Mouse (Mus musculus): Measurements from ENCODE around the gene Polr3c.
"Not testable (repeated sequence)": the region's sequence is repeated elsewhere in the genome, so short reads cannot be mapped to it uniquely, and the experiment has no call there.

Polr3c gene

DNA sequence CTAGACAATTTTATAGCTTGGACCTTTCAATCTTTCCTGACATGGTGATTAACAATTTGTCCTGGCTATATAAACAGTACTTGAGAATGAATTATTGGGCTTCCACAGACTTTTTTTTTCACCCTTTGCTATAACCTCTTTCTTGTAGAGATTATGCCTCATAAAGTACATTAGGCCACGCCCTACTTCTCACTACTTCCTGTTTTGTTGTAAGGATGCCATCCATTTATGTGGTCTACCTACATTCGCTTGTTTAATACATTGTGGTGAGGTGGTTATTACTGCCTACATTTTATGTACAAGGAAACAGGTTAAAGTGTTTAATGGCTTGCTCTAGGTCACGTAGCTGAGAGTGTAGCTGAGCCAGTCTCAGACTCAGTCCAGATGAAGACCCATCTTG, 52.3 kb downstream of the Polr3c start:
- DNase-seq: no peak

DNA sequence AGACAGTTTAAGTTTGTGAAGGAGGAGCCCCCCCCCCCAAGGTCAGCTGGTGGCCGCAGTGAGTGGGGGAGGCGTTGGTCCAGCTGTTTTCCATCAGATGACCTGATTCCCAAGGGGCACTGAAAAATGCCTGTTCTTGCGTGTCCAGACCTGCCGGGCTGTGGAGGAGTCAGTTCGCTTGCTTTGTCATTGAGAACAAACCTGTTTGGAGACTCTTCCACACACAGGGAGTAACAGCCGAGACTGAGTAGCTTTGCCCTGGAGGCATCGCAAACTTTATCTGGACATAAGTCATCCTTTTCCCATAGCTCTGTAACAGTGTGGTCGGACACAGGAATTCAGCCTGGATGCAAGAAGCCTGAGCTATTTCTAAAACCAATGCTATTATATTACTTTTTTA, 53.0 kb downstream of the Polr3c start:
- DNase-seq: no peak

DNA sequence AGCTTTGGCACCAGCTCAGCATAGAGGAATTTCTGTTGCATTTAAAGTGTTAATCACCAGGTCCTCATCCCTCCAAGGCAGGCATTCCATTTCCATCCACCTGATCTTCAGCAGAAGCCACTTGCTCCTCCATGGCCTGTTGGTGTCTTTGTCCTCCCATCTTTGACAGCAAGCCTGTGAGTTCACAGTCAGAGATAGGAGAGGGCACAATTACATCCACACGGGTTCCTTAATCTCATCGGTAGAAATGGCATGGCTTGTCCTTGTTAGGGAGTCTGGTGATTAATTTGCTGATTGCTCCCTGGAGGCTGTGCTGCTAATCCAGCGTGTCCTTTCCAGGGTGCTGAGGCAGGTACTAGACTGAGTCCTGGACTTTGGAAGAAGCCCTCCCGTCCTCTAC, 53.9 kb downstream of the Polr3c start:
- no peak for DNase-seq

DNA sequence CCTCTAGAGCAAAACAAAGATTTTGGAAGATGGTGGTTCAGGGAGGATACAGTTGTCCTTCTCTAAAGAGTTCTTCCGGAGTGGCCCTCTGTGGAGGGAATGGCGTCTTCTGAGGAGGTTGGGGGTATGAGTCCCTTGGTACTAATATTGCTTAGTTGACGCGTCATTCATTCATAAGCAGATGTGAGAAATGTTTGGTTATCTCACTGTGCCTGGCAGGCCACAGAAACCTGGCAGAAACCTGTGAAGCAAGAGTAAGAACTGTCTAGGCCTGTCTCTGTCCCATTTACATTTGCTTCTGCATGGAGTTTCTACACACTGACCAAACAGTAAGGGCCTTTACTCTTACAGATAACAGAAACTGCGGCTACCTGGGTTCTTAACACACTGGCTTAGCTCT, 55.9 kb downstream of the Polr3c start:
- no peak for DNase-seq

DNA sequence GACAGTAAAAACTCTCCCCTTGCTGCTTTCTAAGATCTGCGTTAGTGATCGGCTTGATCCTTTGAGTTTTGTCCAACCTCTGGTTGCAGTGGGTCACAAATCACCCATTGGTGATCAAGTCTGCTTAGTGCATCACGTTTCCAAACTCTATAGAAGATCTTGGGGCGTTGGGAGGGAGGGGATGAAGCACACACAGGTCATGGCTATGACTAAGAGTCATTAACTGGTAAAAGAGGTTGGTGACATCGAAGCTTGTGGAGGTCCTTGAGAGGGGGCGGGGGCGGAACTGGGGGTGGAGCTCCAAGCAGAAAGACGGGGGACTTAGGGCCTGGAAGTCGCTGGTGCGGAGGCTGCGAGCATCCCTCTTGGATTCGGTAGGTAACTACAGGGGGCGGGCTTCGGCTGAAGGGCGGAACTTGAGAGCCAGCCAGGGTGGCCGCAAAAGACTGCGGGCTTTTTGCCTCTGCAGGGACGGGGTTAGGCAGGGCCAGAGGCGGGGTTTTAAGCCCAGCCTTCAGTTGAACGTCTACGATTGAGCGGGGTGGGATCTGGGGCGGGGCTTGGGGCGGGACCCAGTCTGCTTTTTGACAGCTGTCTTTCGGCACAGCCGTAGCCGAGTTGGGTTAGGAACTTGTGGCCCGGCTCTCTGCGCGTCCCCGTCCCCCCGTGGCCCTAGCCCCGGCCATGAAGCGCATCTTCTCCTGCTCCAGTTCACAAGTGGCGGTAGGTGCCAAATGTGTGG, 57.5 kb downstream of the Polr3c start, which contains the start of gene Ankrd35:
Ankrd35 (plus strand) TSS at position 405 of the 742 bp plus-strand sequence.
- DNase-seq: peak; percentile 71

DNA sequence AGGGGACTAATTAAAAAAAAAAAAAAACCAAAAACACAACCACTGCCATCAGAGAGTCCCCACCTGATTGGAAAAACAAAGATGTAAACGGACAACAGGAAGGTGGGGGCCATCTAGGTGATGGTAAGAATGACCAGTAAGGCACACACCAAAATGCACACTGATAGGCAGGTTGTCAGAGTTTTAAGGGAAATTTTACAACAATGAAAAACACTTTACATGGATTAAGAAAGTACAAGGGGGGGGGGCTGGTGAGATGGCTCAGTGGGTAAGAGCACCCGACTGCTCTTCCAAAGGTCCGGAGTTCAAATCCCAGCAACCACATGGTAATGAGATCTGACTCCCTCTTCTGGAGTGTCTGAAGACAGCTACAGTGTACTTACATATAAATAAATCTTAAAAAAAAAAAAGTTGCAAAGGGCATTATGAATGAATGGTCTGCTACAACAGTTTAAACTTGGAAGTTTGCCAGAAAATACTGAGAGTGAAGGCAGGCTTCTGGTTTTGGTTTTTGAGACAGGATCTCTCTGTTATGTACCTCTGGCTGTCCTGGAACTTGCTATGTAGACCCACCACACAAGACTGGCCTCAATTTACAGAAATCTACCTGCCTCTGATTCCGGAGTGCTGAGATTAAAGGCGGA, 58.9 kb downstream of the Polr3c start:
- DNase-seq: no peak

DNA sequence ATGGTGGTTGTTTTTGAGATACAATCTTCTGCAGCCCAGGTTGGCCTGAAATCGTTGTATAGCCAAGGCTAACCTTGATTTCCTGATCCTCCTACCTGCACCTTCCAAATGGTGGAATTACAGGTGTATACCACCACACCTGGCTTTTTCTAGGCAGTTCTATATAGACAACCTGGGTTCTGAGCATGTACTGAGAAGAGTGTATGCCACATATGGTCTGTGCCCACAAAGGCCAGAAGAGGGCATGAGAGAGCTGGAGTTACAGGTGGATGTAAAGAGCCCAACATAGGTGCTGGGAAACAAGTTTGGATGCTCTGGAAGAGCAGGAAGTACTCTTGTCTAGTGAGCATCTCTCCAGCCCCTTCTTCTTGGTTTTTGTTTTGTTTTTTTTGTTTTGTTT, 60.1 kb downstream of the Polr3c start:
- DNase-seq: no peak

DNA sequence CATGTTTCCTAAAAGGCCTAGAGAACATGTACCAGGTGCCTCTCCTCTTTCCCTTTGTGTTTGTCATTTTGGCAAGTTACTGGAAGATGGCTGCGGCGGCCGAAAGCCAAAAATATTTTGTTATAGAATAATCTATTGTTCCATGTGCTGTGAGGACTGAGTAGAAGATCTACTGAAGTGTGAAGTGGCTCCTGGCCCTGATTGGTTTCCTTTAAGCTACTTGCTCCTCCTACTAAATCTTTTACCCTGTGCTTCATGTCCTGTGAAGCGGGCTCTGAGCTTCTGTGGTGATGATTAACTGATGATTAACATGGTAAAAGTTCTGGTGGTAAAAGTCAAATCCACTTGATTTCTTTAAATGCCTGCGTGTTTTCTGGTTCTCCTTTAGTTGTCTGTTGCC, 60.5 kb downstream of the Polr3c start:
- DNase-seq: no peak

DNA sequence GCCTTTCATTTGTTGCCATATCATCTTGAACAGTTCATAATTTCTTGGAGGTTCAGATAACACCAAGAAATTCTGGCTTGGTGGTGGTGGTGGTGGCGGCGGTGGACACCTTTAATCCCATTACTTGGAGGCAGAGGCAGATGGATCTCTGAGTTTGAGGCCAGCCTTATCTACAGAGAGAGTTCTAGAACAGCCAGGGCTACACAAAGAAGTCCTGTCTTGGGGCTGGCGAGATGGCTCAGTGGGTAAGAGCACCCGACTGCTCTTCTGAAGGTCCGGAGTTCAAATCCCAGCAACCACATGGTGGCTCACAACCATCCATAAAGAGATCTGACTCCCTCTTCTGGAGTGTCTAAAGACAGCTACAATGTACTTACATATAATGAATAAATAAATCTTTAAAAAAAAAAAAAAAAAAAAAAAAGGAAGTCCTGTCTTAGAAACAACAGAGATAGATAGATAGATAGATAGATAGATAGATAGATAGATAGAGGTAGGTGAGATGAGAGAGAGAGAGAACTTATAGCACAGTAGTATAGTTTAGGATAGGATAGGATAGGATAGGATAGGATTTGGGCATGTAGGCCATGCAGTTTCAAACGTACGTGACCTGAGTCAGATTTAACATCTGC, 61.6 kb downstream of the Polr3c start:
- not testable (repeated sequence) for DNase-seq

DNA sequence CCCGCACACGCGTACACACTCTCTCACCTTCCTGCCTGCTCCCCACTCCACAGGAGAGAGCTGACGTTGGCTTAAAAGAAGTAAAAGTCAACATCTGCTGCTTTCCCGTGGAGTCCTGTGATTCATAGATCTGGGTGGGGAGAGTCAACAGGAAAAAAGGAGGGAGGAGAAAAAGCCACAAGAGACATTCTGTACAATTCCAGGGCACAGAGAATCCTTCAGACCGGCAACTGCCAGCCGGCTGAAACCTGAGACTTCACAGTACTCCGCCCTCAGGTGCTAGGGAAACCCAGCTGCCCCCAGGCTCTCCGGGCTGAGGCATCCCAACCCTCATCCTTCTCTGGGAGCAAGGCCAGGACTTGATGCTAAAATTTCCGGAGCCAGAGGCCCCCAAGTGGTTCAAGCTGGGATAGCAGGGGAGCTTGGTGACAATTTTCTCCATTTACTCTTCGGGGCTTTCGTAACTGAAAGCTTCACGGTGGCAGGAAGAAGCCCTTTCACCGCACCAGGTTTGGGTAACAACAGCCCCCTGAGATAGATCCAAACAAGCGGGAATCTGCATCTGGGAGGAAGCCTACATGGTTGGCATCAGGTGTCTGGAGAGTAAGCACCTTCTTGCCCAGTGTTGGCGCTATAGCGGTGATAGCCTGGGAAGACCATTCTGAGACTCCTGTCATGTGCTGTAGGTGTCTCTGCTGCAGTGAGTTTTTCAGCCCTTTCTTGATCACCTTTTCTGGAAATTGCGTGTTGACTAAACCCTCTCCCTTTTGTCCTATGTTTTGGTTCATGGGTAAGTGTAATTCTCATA, 63.8 kb downstream of the Polr3c start:
- peak; percentile 41 to 77 for DNase-seq

DNA sequence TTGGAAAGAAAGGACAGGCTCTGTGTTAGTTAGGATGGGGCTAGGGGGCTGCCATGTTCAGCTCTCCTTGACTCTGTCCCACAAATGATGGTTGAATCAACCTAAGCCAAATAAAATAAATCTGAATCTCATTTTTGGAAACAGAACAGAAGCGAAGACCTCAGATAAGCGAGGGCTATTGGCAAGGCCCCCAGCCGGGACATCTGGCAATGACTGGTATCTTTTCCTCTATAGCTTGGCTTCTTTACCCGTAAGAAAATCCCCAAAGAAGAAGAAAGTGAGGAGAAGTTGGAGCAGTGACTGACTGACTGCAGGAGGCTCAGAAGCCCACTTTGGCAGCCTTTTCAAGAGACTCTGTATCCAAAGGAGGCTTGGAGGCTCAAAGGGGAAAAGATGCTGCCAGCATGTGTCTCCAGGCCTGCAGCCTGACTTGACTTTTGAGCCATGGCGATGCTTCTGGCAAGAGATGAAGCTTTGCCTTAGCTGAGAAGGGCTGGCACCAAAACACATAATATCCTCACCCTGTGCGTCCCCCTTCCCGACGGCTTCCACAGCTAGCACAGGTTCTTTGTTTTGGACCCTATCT, 64.6 kb downstream of the Polr3c start:
- DNase-seq: no peak

All from spleen, adult 18-20 months (tissue).